ENCODE assay signal across 8 mouse cellular contexts in genomic region chr3:108146671-108147070, GRCm38 (mm10). TPM values are rescaled to one million over a fixed set of nuclear protein-coding genes. Genes with fewer than 3 reads are reported as not detected.
DNase-seq lines count a peak whose midpoint lies in the region; ATAC-seq and TF ChIP-seq lines count a peak whose summit lies in the region.

No protein-coding gene starts in this region.

- TF ChIP-seq EP300 in CH12.LX (IDR thresholded peaks at IDR 0.05; ENCODE audit: low read length): no peak

- peaks cover 6% of the 10 kb centered on the region for H3K36me3 ChIP-seq in heart, embryonic 13.5 days
- peaks cover 0 to 37% of the 10 kb centered on the region in 2 experiments for H3K36me3 ChIP-seq in CH12.LX (replicated peaks in 1 of 2; ENCODE audit: control insufficient read depth in 1 of 2, insufficient read depth in 1 of 2, low read length in 1 of 2)
- no peaks in the 10 kb centered on the region for H3K36me3 ChIP-seq in forebrain, embryonic 15.5 days
- peaks cover 13% of the 10 kb centered on the region for H3K36me3 ChIP-seq in liver, embryonic 15.5 days (replicated peaks)

- peak overlapping the region; percentile 70 for H3K4me2 ChIP-seq in heart, embryonic 13.5 days
- peak overlapping the region; percentile 96 for H3K4me2 ChIP-seq in CH12.LX (ENCODE audit: insufficient read depth, low read depth, poor library complexity, severe bottlenecking)
- H3K4me2 ChIP-seq in forebrain, embryonic 15.5 days (replicated peaks): peak overlapping the region; percentile 79
- H3K4me2 ChIP-seq in liver, embryonic 15.5 days: peak overlapping the region; percentile 91

- peak overlapping the region; percentile 94 for H3K9ac ChIP-seq in heart, embryonic 13.5 days
- peak overlapping the region; percentile 90 for H3K9ac ChIP-seq in CH12.LX (ENCODE audit: insufficient read depth, low read depth)
- H3K9ac ChIP-seq in forebrain, embryonic 15.5 days (replicated peaks): peak overlapping the region; percentile 91
- H3K9ac ChIP-seq in liver, embryonic 15.5 days: peak overlapping the region; percentile 91

- dilution Hi-C loops in CH12.LX (cut with MboI; ENCODE audit: extremely low pct_ligation_motif_present, extremely low pct_unique_long_range_greater_than_20kb, low sequenced_read_pairs): no loop called here

- H3K79me2 ChIP-seq in CH12.LX (replicated peaks; ENCODE audit: control insufficient read depth, extremely low read depth, insufficient read depth, poor library complexity, severe bottlenecking): peaks cover 32% of the 10 kb centered on the region

- H3K27me3 ChIP-seq in heart, embryonic 13.5 days (replicated peaks): no peaks in the 10 kb centered on the region
- H3K27me3 ChIP-seq in CH12.LX (replicated peaks): no peaks in the 10 kb centered on the region
- no peaks in the 10 kb centered on the region for H3K27me3 ChIP-seq in forebrain, embryonic 15.5 days
- H3K27me3 ChIP-seq in liver, embryonic 15.5 days: no peaks in the 10 kb centered on the region

- H3K27ac ChIP-seq in heart, embryonic 13.5 days (replicated peaks): peak overlapping the region; percentile 95
- no peak overlapping the region for H3K27ac ChIP-seq in CH12.LX (ENCODE audit: insufficient read depth, low read depth)
- H3K27ac ChIP-seq in forebrain, embryonic 15.5 days (replicated peaks): peak overlapping the region; percentile 92; the same call in 1 of the 2 replicates
- H3K27ac ChIP-seq in liver, embryonic 15.5 days (replicated peaks): peak overlapping the region; percentile 98

- TF ChIP-seq CTCF in CH12.LX (conservative IDR thresholded peaks at IDR 0.05 in 1 of 2, IDR thresholded peaks at IDR 0.05 in 1 of 2; ENCODE audit: low read depth in 2 of 2, low read length in 2 of 2): no peak

- no peak for ATAC-seq in heart, embryonic 13.5 days (ENCODE audit: extremely low read depth, insufficient number of reproducible peaks, low FRiP score, low TSS enrichment)
- ATAC-seq in forebrain, embryonic 15.5 days (replicated peaks): no peak
- ATAC-seq in liver, embryonic 15.5 days (ENCODE audit: insufficient read depth): no peak

- intact Hi-C loops in heart, postnatal 25 days (cut with DNase I): loop anchor here (5.0 kb wide), 3 partner anchors 129 to 449 kb away; partner anchors contain the start of genes Ahcyl1 and Gstm1

- H3K4me1 ChIP-seq in heart, embryonic 13.5 days: peaks cover 32% of the 10 kb centered on the region
- H3K4me1 ChIP-seq in CH12.LX (ENCODE audit: control insufficient read depth in 1 of 2, insufficient read depth in 2 of 2): peaks cover 0 to 25% of the 10 kb centered on the region in 2 experiments; a peak in 2 of 4 replicates
- peaks cover 40% of the 10 kb centered on the region for H3K4me1 ChIP-seq in forebrain, embryonic 15.5 days
- H3K4me1 ChIP-seq in liver, embryonic 15.5 days (replicated peaks): peaks cover 57% of the 10 kb centered on the region

- DNase-seq in heart, postnatal 25 days (ENCODE audit: low spot score): no peak
- no peak for DNase-seq in CH12.LX (ENCODE audit: extremely low read depth)
- no peak for DNase-seq in right cerebral cortex, postnatal 14 days
- DNase-seq in retina, postnatal 1 day: no peak
- no peak for DNase-seq in spleen, adult 12 weeks (ENCODE audit: low spot score)

- peak overlapping the region; percentile 90 for H3K4me3 ChIP-seq in heart, embryonic 13.5 days
- H3K4me3 ChIP-seq in CH12.LX (replicated peaks in 1 of 3; ENCODE audit: low read depth in 2 of 3, low read length in 2 of 3, poor library complexity in 1 of 3): peak overlapping the region; percentile 76 to 98 (median 94)
- peak overlapping the region; percentile 88 for H3K4me3 ChIP-seq in forebrain, embryonic 15.5 days
- peak overlapping the region; percentile 87 for H3K4me3 ChIP-seq in liver, embryonic 15.5 days (replicated peaks)

- no peak for TF ChIP-seq POLR2A in CH12.LX (IDR thresholded peaks at IDR 0.05; ENCODE audit: low read depth, low read length)

- WGBS in heart, embryonic 13.5 days: 49% methylated on average over 5 of the region's 5 CpGs
- WGBS in forebrain, embryonic 15.5 days: 53% methylated on average over 5 of the region's 5 CpGs
- 29% methylated on average over 5 of the region's 5 CpGs for WGBS in liver, embryonic 15.5 days (ENCODE audit: insufficient replicate concordance)

- TF ChIP-seq RAD21 in CH12.LX (IDR thresholded peaks at IDR 0.05; ENCODE audit: low read depth, low read length): no peak

- in situ Hi-C loops in CH12.LX (cut with MboI; ENCODE audit: low pct_ligation_motif_present, low pct_unique_long_range_greater_than_20kb, low sequenced_read_pairs): loop anchor here (5.0 to 10.0 kb wide), 2 partner anchors 64 to 212 kb away; partner anchors contain the start of gene Gstm7

- H3K9me3 ChIP-seq in heart, embryonic 13.5 days: no peaks in the 10 kb centered on the region
- no peaks in the 10 kb centered on the region for H3K9me3 ChIP-seq in CH12.LX (replicated peaks; ENCODE audit: low read length)
- no peaks in the 10 kb centered on the region for H3K9me3 ChIP-seq in forebrain, embryonic 15.5 days
- no peaks in the 10 kb centered on the region for H3K9me3 ChIP-seq in liver, embryonic 15.5 days (replicated peaks)

TF ChIP-seq in CH12.LX, 34 proteins besides CTCF, POLR2A, EP300 and RAD21:
- TF ChIP-seq GABPA (IDR thresholded peaks at IDR 0.05; ENCODE audit: insufficient replicate concordance, low read depth, low read length) (no peak), NRF1 (IDR thresholded peaks at IDR 0.05; ENCODE audit: low read depth, low read length) (no peak), TCF12 (IDR thresholded peaks at IDR 0.05; ENCODE audit: low read depth, low read length) (no peak), USF1 (IDR thresholded peaks at IDR 0.05; ENCODE audit: low read depth, low read length) (no peak), ELF1 (IDR thresholded peaks at IDR 0.05; ENCODE audit: low read depth, low read length) (no peak), SIN3A (IDR thresholded peaks at IDR 0.05; ENCODE audit: low read length) (no peak), HCFC1 (IDR thresholded peaks at IDR 0.05; ENCODE audit: low read depth, low read length) (no peak)

RNA-seq across cellular contexts. Expression of gene Gnai3, which starts 0.7 kb away (rescaled TPM):
- 74.7 and 76.3 TPM in 2 replicates for polyA plus RNA-seq in heart, embryonic 13.5 days (2015; fragmentation: Nextera tagmentation; extraction: Ambion mirVana)
- 10 to 100 TPM; 18.5 to 21.3 TPM for total RNA-seq in heart, postnatal 25 days (2021)
- 54.1 and 59.8 TPM in 2 replicates for total RNA-seq in CH12.LX (2012; rRNA removed)
- 145 and 159 TPM in 2 replicates for total RNA-seq in CH12.LX (2014; rRNA removed)
- 78.7 and 82.4 TPM in 2 replicates for polyA plus RNA-seq in CH12.LX (2012; ENCODE audit: insufficient read length, low read depth)
- polyA plus RNA-seq in forebrain, embryonic 15.5 days (2015; fragmentation: Nextera tagmentation; extraction: Ambion mirVana): 165 and 168 TPM in 2 replicates
- 63.4 and 66.5 TPM in 2 replicates for polyA plus RNA-seq in liver, embryonic 15.5 days (2015; fragmentation: Nextera tagmentation; extraction: Ambion mirVana)

RNA-seq across cellular contexts. Expression of gene Gpr61, which starts 8.0 kb away (rescaled TPM):
- polyA plus RNA-seq in heart, embryonic 13.5 days (2015; fragmentation: Nextera tagmentation; extraction: Ambion mirVana): 0.14 TPM in 1 of 2 replicates, not detected in the other
- not detected for total RNA-seq in heart, postnatal 25 days (2021)
- total RNA-seq in CH12.LX (2012; rRNA removed) (0.04 TPM in 1 of 2 replicates, not detected in the other), CH12.LX (2014; rRNA removed) (not detected in 2 replicates)
- polyA plus RNA-seq in CH12.LX (2012; ENCODE audit: insufficient read length, low read depth): 0.27 and 0.33 TPM in 2 replicates
- polyA plus RNA-seq in forebrain, embryonic 15.5 days (2015; fragmentation: Nextera tagmentation; extraction: Ambion mirVana): 1.9 and 2.2 TPM in 2 replicates
- polyA plus RNA-seq in liver, embryonic 15.5 days (2015; fragmentation: Nextera tagmentation; extraction: Ambion mirVana): 0.02 TPM in 1 of 2 replicates, not detected in the other

RNA-seq across cellular contexts. Expression of gene Amigo1, which starts 39.5 kb away (rescaled TPM):
- 2.6 and 2.8 TPM in 2 replicates for polyA plus RNA-seq in heart, embryonic 13.5 days (2015; fragmentation: Nextera tagmentation; extraction: Ambion mirVana)
- 10 to 100 TPM; 12.2 to 12.5 TPM for total RNA-seq in heart, postnatal 25 days (2021)
- total RNA-seq in CH12.LX (2012; rRNA removed): 0.59 and 0.76 TPM in 2 replicates
- 0.07 and 0.21 TPM in 2 replicates for total RNA-seq in CH12.LX (2014; rRNA removed)
- 0.12 TPM in 1 of 2 replicates, not detected in the other for polyA plus RNA-seq in CH12.LX (2012; ENCODE audit: insufficient read length, low read depth)
- polyA plus RNA-seq in forebrain, embryonic 15.5 days (2015; fragmentation: Nextera tagmentation; extraction: Ambion mirVana): 9.9 and 11.7 TPM in 2 replicates
- 0.75 and 1.1 TPM in 2 replicates for polyA plus RNA-seq in liver, embryonic 15.5 days (2015; fragmentation: Nextera tagmentation; extraction: Ambion mirVana)

RNA-seq across cellular contexts. Expression of gene Gnat2, which starts 54.1 kb away (rescaled TPM):
- 0.20 and 1.3 TPM in 2 replicates for polyA plus RNA-seq in heart, embryonic 13.5 days (2015; fragmentation: Nextera tagmentation; extraction: Ambion mirVana)
- total RNA-seq in heart, postnatal 25 days (2021): not detected
- total RNA-seq in CH12.LX (2012; rRNA removed) (15.5 and 17.5 TPM in 2 replicates), CH12.LX (2014; rRNA removed) (10.1 and 11.2 TPM in 2 replicates)
- polyA plus RNA-seq in CH12.LX (2012; ENCODE audit: insufficient read length, low read depth): 13.3 and 14.8 TPM in 2 replicates
- 0.43 and 0.46 TPM in 2 replicates for polyA plus RNA-seq in forebrain, embryonic 15.5 days (2015; fragmentation: Nextera tagmentation; extraction: Ambion mirVana)
- polyA plus RNA-seq in liver, embryonic 15.5 days (2015; fragmentation: Nextera tagmentation; extraction: Ambion mirVana): 2.7 and 3.8 TPM in 2 replicates

RNA-seq across cellular contexts. Expression of gene Cyb561d1, which starts 54.3 kb away (rescaled TPM):
- polyA plus RNA-seq in heart, embryonic 13.5 days (2015; fragmentation: Nextera tagmentation; extraction: Ambion mirVana): 2.3 and 3.1 TPM in 2 replicates
- 1 to 10 TPM; 4.9 to 5.1 TPM for total RNA-seq in heart, postnatal 25 days (2021)
- 2.4 and 2.6 TPM in 2 replicates for total RNA-seq in CH12.LX (2012; rRNA removed)
- 2.0 and 2.2 TPM in 2 replicates for total RNA-seq in CH12.LX (2014; rRNA removed)
- polyA plus RNA-seq in CH12.LX (2012; ENCODE audit: insufficient read length, low read depth): 4.0 and 4.1 TPM in 2 replicates
- polyA plus RNA-seq in forebrain, embryonic 15.5 days (2015; fragmentation: Nextera tagmentation; extraction: Ambion mirVana): 4.4 and 4.5 TPM in 2 replicates
- 2.2 TPM in 2 replicates for polyA plus RNA-seq in liver, embryonic 15.5 days (2015; fragmentation: Nextera tagmentation; extraction: Ambion mirVana)
